Mouse (Mus musculus) urinary bladder, postnatal 14 days (tissue): ENCODE results near the gene Fgf9.
A peak's percentile ranks its signal among the peaks of the same experiment; 100 is the strongest.

ENCODE experiments used
- DNase-seq: peaks from one replicate; pipeline ENCODE4 v3.0.0; 2021; ENCODE audit warnings: low spot score

Fgf9 gene

GRCm38 (mm10) chr14:58070481-58071119, at the start of gene Fgf9:
Fgf9 (plus strand) TSS chr14:58070547.
- DNase-seq, result no peak

- DNase-seq, result peak; percentile 62
These were observed 35.8 kb upstream of the Fgf9 start for GRCm38 (mm10) chr14:58034567-58034966.

GRCm38 (mm10) chr14:58036174-58036573, 34.2 kb upstream of the Fgf9 start:
- DNase-seq, result no peak

- DNase-seq, result no peak
These were observed 23.6 kb upstream of the Fgf9 start for GRCm38 (mm10) chr14:58046639-58047284.

- no peak for DNase-seq
These were observed 19.7 kb upstream of the Fgf9 start for GRCm38 (mm10) chr14:58050691-58051090.

GRCm38 (mm10) chr14:58067586-58067985, 2.8 kb upstream of the Fgf9 start:
- DNase-seq, result no peak

- DNase-seq, result no peak
These were observed 1.7 kb upstream of the Fgf9 start for GRCm38 (mm10) chr14:58068641-58069040.

- no peak for DNase-seq
These were observed 420 bp upstream of the Fgf9 start for GRCm38 (mm10) chr14:58069927-58070326.

- DNase-seq, result peak; percentile 62
These were observed 834 bp downstream of the Fgf9 start for GRCm38 (mm10) chr14:58071120-58071641.

- peak; percentile 63 for DNase-seq
These were observed 1.8 kb downstream of the Fgf9 start for GRCm38 (mm10) chr14:58071830-58072770.

- no peak for DNase-seq
These were observed 2.6 kb downstream of the Fgf9 start for GRCm38 (mm10) chr14:58072771-58073501.

GRCm38 (mm10) chr14:58073936-58074335, 3.6 kb downstream of the Fgf9 start:
- DNase-seq, result no peak

GRCm38 (mm10) chr14:58074621-58075432, 4.5 kb downstream of the Fgf9 start:
- no peak for DNase-seq

GRCm38 (mm10) chr14:58075433-58076029, 5.2 kb downstream of the Fgf9 start:
- DNase-seq, result peak; percentile 25

GRCm38 (mm10) chr14:58076030-58076521, 5.7 kb downstream of the Fgf9 start:
- peak; percentile 44 for DNase-seq

- no peak for DNase-seq
These were observed 6.4 kb downstream of the Fgf9 start for GRCm38 (mm10) chr14:58076726-58077255.

- no peak for DNase-seq
These were observed 9.1 kb downstream of the Fgf9 start for GRCm38 (mm10) chr14:58079471-58079870.

- no peak for DNase-seq
These were observed 11.6 kb downstream of the Fgf9 start for GRCm38 (mm10) chr14:58081955-58082354.

GRCm38 (mm10) chr14:58084240-58084639, 13.9 kb downstream of the Fgf9 start:
- DNase-seq, result no peak

- no peak for DNase-seq
These were observed 17.0 kb downstream of the Fgf9 start for GRCm38 (mm10) chr14:58087326-58087725.
